Mouse (Mus musculus) forebrain, embryonic 11.5 days (tissue): ENCODE results near the gene Sik3. TPM values are rescaled to one million over a fixed set of nuclear protein-coding genes. Genes with fewer than 3 reads are reported as not detected.

ENCODE experiments used
- ATAC-seq: fragments of 200-750 bp; cut with Nextera tagmentation; replicated peaks from 2 replicates; pipeline ENCODE4 v1.8.0; 2017; ENCODE audit warnings: moderate TSS enrichment; ENCODE audit not compliant: low FRiP score
- DNase-seq: peaks from one replicate; pipeline ENCODE4 v3.0.0-alpha.2; 2017; ENCODE audit warnings: low spot score
- H3K27ac ChIP-seq: fragments of 300-500 bp; sonication (generic); 2 replicates; pipeline ENCODE4 v1.5.1; 2014; ENCODE audit warnings: low read depth, low read length
- H3K27me3 ChIP-seq: fragments of 300-500 bp; sonication (generic); 2 replicates; pipeline ENCODE4 v1.6.1; 2014; ENCODE audit warnings: mild to moderate bottlenecking, low read length, mixed read lengths; ENCODE audit not compliant: control insufficient read depth, insufficient read depth
- H3K36me3 ChIP-seq: fragments of 300-500 bp; sonication (generic); 2 replicates; pipeline ENCODE4 v1.6.1; 2014; ENCODE audit warnings: mild to moderate bottlenecking, low read length, moderate library complexity, mixed read lengths; ENCODE audit not compliant: control insufficient read depth, insufficient read depth
- H3K4me1 ChIP-seq: fragments of 300-500 bp; sonication (generic); replicated peaks from 2 replicates; pipeline ENCODE4 v1.6.1; 2014; ENCODE audit warnings: low read length, mixed read lengths; ENCODE audit not compliant: control insufficient read depth, insufficient read depth
- H3K4me2 ChIP-seq: fragments of 300-500 bp; sonication (generic); 2 replicates; pipeline ENCODE4 v1.6.1; 2014; ENCODE audit warnings: low read depth, mild to moderate bottlenecking, low read length, moderate library complexity, mixed read lengths; ENCODE audit not compliant: severe bottlenecking
- H3K4me3 ChIP-seq: fragments of 300-500 bp; sonication (generic); 2 replicates; pipeline ENCODE4 v1.5.1; 2014; ENCODE audit warnings: low read depth, low read length
- H3K9ac ChIP-seq: fragments of 300-500 bp; sonication (generic); 2 replicates; pipeline ENCODE4 v1.6.1; 2014; ENCODE audit warnings: low read length
- H3K9me3 ChIP-seq: fragments of 300-500 bp; sonication (generic); 2 replicates; pipeline ENCODE4 v1.6.1; 2016; ENCODE audit warnings: low read length, mixed read lengths; ENCODE audit not compliant: control insufficient read depth
- WGBS: fragments of 180-500 bp; shearing (Covaris S2); extraction: QIAGEN DNeasy Blood & Tissue Kit; methylation state at CpG from one replicate; pipeline ENCODE4 v1.1.7; 2014; 5-methylcytosine and 5-hydroxymethylcytosine counted together
- polyA plus RNA-seq: library from polyadenylated mRNA; unstranded; fragments of >200 nt; fragmentation: Nextera tagmentation; extraction: Ambion mirVana; gene quantifications from 2 replicates; pipeline ENCODE4 v1.2.1, GENCODE M21; 2014

The Sik3 gene
- polyA plus RNA-seq, 1 experiment from 2014 or later = 11.3 TPM

DNA sequence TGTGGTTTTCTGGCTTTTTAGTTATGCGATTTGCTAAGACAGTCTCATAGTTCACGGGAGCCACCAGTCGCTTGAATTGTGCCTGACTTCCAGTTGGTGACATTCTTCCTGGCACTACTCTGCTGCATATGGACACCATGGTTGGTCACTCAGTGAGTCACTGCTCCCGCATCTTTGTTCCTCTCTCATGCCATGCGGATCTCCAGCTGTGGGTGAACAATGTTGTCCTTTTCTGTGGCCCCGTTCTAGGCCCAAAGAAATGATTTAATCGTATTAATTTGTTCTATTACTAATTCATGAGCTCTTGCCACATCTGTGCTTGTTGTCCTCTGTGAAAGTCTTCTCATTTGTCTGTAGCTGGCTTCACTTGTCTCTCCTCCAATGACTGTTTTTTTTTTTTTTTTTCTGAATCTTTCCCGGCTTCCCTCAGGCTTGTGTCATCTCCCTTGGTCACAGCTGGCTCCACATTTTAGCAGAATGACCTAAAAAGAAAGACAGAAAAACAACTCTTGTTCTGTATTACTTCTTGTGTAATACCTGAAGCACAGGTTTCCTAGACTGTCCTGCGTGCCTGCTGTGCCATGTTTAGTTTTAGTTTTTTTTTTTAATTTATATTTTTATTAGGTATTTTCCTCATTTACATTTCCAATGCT lies 40.5 kb downstream of the Sik3 start:
- Histone ChIP-seq H3K27me3 (no peaks in the 10 kb centered on the region), H3K27ac (no peak overlapping the region), H3K9ac (no peak overlapping the region), H3K4me1 (peaks cover 3% of the 10 kb centered on the region; the same call in 1 of the 2 replicates), H3K36me3 (no peaks in the 10 kb centered on the region), H3K4me2 (no peak overlapping the region), H3K9me3 (no peaks in the 10 kb centered on the region), H3K4me3 (no peak overlapping the region)
- WGBS = 82% methylated on average over 9 of the region's 9 CpGs
- ATAC-seq (no peak), DNase-seq (no peak)

DNA sequence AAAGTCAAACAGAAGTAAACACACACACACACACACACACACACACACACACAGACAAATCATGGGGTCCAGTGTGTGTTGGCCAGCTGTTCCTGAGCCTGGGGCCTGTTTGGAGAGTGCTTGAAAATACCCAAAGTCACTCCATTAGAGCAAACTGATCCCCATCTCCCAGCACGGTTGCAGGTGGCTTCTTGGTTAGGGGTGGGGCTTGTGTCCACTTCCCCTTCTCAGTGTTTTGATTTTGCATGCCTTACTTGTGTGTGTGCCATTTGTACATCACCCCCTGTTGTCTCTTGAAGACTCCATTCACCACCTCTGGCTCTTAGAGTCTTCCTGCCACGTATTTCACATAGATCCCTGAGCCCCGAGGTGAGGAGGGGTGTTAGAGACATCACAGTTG lies 45.4 kb downstream of the Sik3 start:
- Histone ChIP-seq H3K27me3 (no peaks in the 10 kb centered on the region), H3K27ac (no peak overlapping the region), H3K36me3 (no peaks in the 10 kb centered on the region), H3K9ac (no peak overlapping the region), H3K4me3 (no peak overlapping the region), H3K4me2 (no peak overlapping the region), H3K9me3 (no peaks in the 10 kb centered on the region), H3K4me1 (peaks cover 3% of the 10 kb centered on the region; the same call in 1 of the 2 replicates)
- no peak for ATAC-seq
- 87% methylated on average over 3 of the region's 3 CpGs for WGBS
- DNase-seq = no peak

DNA sequence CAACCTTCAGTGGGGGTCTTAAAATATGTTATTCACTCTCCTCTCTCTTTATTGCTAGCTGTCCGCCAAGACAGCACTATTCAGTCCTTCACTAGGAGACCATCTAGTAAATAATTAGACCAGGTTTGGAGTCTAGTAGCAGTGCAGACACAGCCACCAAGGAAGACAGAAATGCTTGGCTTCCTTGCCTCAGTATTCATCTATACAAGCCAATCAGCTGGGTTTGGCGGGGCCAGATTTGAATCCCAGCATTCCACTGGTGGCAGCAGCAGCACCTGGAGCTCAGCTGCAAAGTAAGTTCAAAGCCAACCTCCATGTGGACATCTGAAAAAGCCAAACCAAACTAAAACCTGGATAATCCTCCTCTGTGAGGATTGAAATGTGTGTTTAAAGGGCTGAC lies 47.6 kb downstream of the Sik3 start:
- 98% methylated on average over 2 of the region's 2 CpGs for WGBS
- H3K4me2 ChIP-seq = no peak overlapping the region
- no peaks in the 10 kb centered on the region for H3K27me3 ChIP-seq
- no peak overlapping the region for H3K9ac ChIP-seq
- H3K27ac ChIP-seq = no peak overlapping the region
- DNase-seq (no peak), ATAC-seq (no peak)
- no peaks in the 10 kb centered on the region for H3K9me3 ChIP-seq
- no peaks in the 10 kb centered on the region for H3K4me1 ChIP-seq
- no peak overlapping the region for H3K4me3 ChIP-seq
- H3K36me3 ChIP-seq = no peaks in the 10 kb centered on the region

DNA sequence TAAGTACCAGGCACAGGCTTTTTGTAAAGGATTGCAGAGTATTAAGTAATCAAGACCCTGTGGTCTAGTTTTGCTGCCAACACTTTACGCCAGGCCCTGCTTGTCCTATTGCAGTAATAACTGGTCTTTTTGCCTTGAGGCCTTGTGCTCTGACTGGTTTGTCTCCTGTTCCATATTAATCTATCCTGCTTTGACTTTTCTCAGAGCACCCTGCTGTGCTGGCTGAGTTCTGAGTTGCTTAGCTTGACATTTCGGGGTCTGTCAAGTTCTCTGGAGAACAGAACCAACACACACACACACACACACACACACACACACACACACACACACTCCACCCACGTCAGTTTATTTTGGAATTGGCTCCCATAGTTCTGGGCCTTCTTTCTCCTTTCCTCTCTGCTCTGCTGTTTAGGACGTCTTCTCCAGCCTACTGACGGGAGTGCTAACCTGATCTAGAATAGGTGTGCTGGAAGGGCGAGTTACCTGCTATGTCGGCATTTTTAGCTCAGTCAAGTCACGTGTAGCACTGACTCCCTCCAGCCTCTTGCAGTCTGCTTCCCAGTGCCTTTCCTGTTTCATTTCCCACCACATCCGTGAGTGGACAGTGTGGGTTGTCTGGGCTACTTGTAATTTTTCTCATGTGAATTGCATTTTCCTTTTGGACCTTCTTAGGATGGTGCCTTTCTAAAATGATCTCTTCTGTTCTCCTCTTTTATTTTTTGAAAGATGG lies 49.2 kb downstream of the Sik3 start:
- H3K36me3 ChIP-seq = no peaks in the 10 kb centered on the region
- no peak overlapping the region for H3K4me3 ChIP-seq
- H3K4me2 ChIP-seq = no peak overlapping the region
- no peaks in the 10 kb centered on the region for H3K4me1 ChIP-seq
- ATAC-seq (no peak), DNase-seq (no peak)
- no peak overlapping the region for H3K9ac ChIP-seq
- no peaks in the 10 kb centered on the region for H3K9me3 ChIP-seq
- WGBS = 80% methylated on average over 9 of the region's 9 CpGs
- H3K27me3 ChIP-seq = no peaks in the 10 kb centered on the region
- no peak overlapping the region for H3K27ac ChIP-seq

DNA sequence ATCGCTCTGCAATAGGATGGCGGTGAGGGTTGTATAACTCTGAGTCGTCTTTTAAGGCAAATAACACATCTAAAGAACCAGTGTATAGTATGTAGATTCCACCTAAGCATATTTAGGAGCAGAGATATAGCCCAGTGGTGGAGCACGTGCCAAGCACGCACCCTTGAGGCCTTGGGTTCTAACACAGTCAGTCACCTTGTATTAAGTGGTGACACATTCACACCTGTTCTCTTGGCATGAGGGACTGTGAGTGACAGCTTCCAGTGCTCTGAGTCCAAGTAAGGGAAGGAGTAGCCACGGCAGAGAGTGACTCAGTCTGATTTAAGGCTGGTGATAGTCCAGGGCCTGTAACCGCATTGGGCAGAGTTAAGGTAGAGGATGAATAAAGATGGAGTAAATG lies 51.7 kb downstream of the Sik3 start:
- Histone ChIP-seq H3K9ac (no peak overlapping the region), H3K27ac (no peak overlapping the region), H3K4me3 (no peak overlapping the region), H3K27me3 (no peaks in the 10 kb centered on the region), H3K9me3 (no peaks in the 10 kb centered on the region), H3K36me3 (no peaks in the 10 kb centered on the region), H3K4me2 (no peak overlapping the region), H3K4me1 (no peaks in the 10 kb centered on the region)
- 90% methylated on average over 7 of the region's 7 CpGs for WGBS
- DNase-seq (no peak), ATAC-seq (no peak)

DNA sequence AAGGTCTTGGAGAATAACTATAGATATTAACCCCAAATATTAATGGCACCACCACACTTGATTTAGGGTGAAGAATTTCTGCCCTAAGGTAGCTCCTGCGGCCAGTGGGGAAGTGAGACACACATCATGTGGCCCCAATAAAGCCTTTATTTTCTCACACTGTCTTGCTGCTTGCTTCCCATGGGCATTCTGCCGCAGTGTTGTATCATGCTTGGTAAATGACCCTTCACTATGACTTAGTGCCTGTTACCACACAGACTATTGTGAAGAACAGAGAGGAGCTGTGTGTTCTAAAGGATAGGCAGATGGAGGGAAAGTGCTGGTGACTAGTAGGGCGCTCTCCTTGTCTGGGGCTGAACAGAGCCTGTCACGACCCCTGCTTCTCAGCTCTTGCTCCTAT lies 54.1 kb downstream of the Sik3 start:
- Histone ChIP-seq H3K9me3 (no peaks in the 10 kb centered on the region), H3K9ac (no peak overlapping the region), H3K4me1 (peaks cover 2% of the 10 kb centered on the region; the same call in 1 of the 2 replicates), H3K4me3 (no peak overlapping the region), H3K27me3 (no peaks in the 10 kb centered on the region), H3K4me2 (no peak overlapping the region), H3K36me3 (no peaks in the 10 kb centered on the region), H3K27ac (no peak overlapping the region)
- ATAC-seq (no peak), DNase-seq (no peak)
- WGBS = 82% methylated on average over 4 of the region's 4 CpGs

DNA sequence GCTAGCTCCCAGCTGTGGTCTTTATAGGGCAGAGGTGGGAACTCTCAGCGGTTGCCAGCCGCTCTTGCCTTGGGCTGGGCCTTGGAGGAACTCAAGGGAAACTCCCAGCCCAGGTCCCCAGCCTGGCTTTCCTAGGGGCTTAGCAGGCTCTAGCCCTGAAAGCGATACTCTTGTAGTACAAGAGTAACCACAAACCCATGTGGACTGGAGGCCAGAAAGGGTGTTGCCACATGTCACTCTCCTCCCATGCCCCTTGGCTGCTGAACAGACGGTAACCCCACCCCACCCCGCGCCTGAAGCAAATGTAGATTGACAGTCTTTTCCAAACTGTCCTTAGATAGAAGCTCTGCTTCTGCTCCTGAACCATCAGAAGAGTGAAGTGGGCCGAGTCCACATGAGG lies 55.1 kb downstream of the Sik3 start:
- no peaks in the 10 kb centered on the region for H3K36me3 ChIP-seq
- H3K27me3 ChIP-seq = no peaks in the 10 kb centered on the region
- H3K27ac ChIP-seq = no peak overlapping the region
- H3K4me2 ChIP-seq = no peak overlapping the region
- WGBS = 85% methylated on average over 7 of the region's 7 CpGs
- no peak overlapping the region for H3K9ac ChIP-seq
- H3K9me3 ChIP-seq = no peaks in the 10 kb centered on the region
- H3K4me3 ChIP-seq = no peak overlapping the region
- ATAC-seq (no peak), DNase-seq (no peak)
- H3K4me1 ChIP-seq = peaks cover 2% of the 10 kb centered on the region; the same call in 1 of the 2 replicates

DNA sequence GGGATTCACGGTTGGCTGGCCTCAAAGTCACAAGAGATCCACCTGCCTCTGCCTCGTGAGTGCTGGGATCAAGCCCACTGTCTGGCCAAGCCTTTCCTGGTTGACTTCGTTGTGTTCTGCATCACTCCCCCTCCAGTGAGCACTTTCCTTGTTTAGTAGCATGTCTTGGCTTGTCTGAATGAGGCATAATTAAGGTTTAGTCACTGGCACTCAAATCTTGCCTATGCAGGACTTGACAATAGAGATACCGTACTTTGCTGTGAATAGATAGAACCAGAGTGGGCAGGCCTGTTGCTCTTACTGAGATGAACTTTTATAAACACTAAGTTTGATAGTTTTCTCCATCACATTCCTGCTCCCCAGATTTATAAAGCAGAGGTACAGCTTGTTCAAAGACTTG lies 56.4 kb downstream of the Sik3 start:
- DNase-seq (no peak), ATAC-seq (no peak)
- H3K27ac ChIP-seq = no peak overlapping the region
- peaks cover 2% of the 10 kb centered on the region; the same call in 1 of the 2 replicates for H3K4me1 ChIP-seq
- H3K4me2 ChIP-seq = no peak overlapping the region
- no peak overlapping the region for H3K4me3 ChIP-seq
- H3K9me3 ChIP-seq = no peaks in the 10 kb centered on the region
- 79% methylated on average over 4 of the region's 4 CpGs for WGBS
- H3K36me3 ChIP-seq = no peaks in the 10 kb centered on the region
- H3K27me3 ChIP-seq = no peaks in the 10 kb centered on the region
- no peak overlapping the region for H3K9ac ChIP-seq
